Mouse (Mus musculus): ENCODE measurements around the gene Gm28047.

The Gm28047 gene

GRCm38 (mm10) chr15:102513004-102513403, 111.9 kb downstream of the Gm28047 start:
- no peak for DNase-seq

- no peak for DNase-seq
These were observed 112.4 kb downstream of the Gm28047 start for GRCm38 (mm10) chr15:102512471-102512870.

GRCm38 (mm10) chr15:102512010-102512409, 112.9 kb downstream of the Gm28047 start:
- DNase-seq = no peak

GRCm38 (mm10) chr15:102511285-102511833, 113.5 kb downstream of the Gm28047 start:
- DNase-seq = no peak

GRCm38 (mm10) chr15:102510590-102511284, 114.1 kb downstream of the Gm28047 start:
- peak; percentile 85 for DNase-seq

GRCm38 (mm10) chr15:102510110-102510509, 114.8 kb downstream of the Gm28047 start:
- DNase-seq = no peak

DNA sequence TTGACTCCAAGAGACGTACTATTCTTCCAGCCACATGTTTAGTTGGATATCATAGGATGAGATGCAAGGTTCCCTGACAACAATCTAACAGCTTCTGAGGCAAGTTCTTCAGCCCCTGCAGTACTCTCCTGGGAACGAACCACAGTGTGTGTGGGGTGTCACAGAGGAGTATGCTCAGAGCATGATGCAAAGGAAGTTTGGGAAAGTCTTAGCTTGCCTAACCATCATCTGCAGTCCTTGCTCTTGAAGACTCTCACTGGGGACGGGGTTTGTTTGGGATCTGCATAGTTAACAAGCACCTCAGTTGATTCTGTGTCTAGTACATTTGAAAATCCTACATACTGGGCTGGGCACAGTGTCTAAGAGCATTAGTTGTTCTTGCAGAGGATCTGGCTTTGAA, 116.5 kb downstream of the Gm28047 start:
- no peak for DNase-seq

DNA sequence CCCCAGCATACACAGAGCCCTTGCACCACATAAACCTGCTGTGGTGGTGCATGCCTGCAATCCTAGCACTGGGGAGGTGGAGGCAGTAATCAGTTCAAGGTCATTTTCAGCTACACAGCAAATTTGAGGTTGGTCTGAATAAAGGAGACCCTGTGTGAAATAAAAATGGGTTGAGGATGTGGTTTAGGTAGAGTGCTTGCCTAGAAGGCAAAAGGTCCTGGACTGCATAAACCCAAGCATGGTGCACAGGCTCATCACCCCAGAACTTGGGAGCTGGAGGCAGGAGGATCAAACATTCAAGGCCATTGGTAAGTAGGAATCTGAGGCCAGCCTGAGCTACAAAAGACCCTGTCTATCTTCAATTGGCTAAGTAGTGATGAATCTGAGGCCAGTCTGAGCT, 117.3 kb downstream of the Gm28047 start:
- no peak for DNase-seq

GRCm38 (mm10) chr15:102506864-102507263, 118.0 kb downstream of the Gm28047 start:
- DNase-seq = no peak

GRCm38 (mm10) chr15:102506464-102506830, 118.4 kb downstream of the Gm28047 start:
- no peak for DNase-seq

DNA sequence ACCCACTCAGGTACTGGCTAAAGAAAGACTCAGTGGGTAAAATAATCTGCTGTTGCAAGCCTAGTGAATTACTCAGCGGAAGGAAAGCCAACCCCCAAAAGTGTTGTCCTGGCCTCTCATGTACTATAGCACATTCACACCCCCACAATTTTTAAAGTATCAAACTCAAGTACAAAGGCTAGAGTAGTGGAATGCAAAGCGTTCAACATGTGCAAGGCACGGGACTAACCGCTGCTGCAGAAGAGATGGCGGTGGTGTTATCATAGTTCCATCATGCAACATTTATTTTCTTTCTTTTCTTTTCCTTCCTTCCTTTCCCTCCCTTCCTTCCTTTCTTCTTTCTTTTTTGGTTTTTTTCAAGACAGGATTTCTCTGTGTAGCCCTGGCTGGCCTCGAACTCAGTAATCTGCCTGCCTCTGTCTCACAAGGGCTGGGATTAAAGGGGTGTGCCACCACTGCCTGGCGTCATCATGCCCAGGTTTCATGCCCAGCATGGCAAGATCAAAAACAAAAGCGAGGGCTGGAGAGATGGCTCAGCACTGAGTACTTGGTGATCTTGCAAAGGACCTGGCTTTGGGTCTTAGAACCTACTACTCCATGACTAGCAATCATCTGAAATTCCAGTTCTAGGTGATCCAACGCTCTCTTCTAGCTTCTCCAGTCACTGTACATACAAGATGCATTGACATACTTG, 119.0 kb downstream of the Gm28047 start:
- DNase-seq = no peak

DNA sequence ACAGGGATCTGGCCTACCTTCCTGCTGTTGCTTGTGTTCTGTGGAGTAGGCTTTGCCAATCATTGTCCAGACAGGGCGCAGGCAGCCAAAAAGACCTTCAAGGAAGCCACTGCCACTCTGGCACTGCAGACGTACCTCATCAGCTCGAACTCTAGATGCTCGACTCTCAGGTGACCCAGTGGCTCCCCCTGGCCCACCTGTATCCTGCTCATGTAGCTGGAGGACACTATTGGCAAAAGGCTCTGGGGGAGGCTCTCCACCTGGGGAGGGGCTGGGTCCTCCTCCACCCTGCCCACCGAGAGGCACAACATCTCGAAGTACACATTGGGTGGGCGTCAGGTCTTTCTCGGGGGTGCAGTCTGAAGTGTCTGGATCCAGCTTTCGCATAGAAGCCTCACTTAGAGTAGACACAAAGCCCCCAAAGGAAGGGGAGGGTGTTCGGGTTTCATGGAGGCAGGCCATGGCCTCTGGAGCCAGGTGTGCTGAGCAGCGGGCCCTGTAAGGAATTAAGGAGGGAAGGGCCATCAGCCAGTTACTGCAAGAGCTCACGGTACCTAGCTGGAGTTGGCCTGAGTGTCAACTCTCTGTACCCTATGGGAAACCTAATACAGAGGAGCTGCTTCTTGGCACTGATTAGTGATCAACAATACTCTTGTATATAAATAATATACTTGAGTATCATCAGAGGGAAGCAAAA, 119.6 kb downstream of the Gm28047 start:
- DNase-seq = no peak

DNA sequence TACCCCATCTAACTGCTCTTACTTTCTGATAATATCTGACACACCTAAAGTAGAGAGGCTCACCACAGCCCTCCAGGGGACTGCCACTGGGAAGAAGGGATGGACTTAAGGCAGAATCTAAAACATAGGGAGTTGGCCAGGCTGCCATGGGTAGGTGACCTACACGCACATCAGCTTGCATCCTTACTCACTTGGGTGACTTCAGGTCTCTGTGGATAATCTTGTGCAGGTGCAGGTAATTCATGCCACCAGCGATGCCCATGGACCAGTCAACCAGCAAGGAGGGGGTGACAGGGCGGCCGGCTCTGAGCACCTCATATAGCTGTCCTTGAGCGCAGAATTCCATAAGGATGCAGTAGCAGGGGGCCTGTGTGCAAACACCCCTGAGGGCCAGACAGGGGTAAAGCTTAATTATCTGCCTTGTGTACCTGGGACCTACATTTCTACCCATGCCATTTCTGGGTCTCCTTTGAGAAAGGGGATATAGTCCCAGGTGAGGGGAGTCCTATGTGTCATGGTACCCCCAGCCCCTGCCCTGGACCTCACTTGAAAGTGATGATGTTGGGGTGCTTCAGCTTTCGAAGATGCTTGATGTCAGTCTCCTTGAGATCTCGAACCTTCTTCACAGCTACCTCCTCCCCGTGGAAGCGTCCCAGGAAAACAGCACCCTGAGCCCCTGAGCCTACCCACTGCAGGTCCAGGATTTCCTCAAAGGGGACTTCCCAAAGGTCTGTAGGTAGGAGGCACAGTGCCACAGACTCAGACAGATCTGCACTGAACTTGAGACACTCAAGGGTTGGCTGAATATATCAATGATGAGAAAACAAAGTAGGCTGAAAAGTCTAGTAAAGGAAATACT, 120.7 kb downstream of the Gm28047 start:
- no peak for DNase-seq

DNA sequence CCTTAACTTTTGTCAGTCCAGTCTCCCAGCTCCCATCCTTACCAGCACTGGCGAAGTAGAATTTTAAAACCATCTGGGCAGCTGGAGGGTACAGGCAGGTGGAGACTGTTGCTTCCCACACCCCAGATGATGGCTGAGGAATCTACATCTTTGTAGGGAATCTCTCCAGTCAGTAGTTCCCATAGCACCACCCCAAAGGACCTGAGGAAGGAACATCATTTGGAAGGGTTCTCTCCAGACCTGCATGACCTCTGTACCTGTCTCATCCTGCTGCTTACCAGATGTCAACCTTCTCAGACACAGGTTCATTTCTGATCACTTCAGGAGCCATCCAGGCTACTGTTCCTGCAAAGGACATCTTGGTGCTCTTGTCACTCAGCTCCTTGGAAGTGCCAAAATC, 121.4 kb downstream of the Gm28047 start, which contains the start of gene Gm10337:
Gm10337 (plus strand) TSS at position 276 of the 400 bp plus-strand sequence.
- DNase-seq = no peak

GRCm38 (mm10) chr15:102502254-102502840, 122.5 kb downstream of the Gm28047 start:
- no peak for DNase-seq

- DNase-seq = no peak
These were observed 123.6 kb downstream of the Gm28047 start for GRCm38 (mm10) chr15:102501084-102501814.

DNA sequence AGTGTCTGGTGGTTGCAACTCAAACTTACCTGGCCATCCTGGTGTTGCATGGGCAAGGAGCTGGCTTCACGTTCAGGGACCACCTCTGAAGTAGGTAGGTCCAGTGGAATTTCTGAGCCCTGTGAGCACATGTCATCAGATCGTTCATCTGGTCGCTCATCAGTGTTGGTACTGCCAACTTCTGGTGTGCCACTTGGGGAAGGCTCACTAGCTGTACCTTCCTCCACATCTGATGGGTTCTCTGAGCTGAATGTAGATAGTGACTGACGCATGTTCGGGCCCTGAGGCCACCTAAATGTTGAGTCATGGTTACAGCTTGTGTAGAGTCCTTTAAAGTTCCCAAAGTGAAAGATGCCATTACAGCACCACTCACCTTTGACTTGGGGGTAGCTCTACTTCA, 124.4 kb downstream of the Gm28047 start:
- no peak for DNase-seq

DNA sequence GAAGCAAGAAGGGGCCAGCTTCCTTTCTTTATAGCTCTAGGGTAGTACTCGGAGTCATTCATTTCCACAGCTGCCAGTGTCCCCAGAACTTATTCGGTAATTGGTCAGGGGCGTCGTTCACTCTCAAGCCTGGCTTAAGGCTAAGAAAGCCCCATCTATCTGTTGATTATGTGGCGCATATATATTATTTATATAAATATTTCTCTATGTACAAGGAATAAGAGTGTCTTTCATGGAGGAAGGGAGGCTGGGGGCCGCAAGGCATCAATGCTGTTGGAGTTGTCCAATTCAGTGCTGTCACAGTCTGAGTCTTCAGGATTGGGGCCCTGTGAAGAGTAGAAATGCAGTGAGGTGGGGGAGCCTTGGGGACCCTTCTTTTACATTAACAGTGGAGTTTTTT, 125.0 kb downstream of the Gm28047 start:
- no peak for DNase-seq

DNA sequence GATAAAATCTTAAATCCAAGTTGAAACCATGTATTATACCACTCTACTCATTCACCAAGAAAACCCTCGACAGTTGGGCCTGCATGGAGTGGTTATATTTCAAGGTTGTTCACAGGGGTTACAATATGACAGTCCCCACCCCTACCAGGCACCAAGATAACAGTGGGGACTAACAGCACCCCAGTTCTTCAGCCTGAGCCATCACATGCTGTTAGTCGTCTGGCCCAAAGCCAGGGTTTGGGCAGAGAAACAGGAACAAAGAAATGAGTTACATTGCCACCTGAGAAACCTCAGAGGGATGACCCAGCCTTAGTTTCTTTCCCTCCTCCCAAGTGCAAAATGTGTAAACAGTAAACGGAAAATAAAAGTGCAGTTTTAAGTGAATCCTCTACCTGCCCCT, 125.5 kb downstream of the Gm28047 start:
- no peak for DNase-seq

DNA sequence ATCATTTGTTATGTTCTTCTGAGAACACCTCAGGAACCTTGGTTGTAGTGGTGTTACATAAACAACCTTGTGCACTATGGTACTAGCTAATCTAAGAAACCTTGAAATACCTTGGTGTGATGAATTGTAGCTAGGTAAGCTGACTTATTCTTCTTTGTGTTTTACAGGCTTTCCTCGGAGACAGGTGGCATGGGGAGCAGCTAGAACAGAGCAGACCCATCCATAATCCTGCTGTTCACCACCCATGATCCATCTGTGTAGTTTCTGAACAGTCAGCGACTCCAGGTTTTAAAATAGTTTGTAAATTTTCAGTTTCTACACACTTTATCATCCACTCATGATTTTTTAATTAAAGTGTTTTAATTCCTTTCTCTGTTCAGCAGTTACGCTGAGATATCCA, 126.5 kb downstream of the Gm28047 start:
- DNase-seq = no peak

DNA sequence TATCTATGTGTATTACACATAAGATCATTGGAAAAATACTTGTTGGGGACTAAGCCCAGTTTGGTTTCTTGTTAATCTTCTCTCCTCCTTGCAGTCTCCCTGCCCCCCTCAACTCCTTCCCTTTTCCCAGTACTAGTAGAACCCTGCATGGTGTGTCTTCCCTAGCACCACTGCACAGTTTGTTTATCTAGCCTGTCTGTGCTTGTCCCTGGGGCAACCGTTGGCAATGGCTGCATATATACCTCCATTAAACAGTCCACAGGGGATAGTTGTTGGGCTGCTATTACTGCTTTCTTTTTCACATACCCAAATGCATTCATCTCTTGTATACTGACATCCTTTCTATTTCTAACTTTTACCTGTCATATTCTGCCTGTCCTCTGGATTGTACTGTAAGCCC, 137.2 kb downstream of the Gm28047 start:
- no peak for DNase-seq

DNA sequence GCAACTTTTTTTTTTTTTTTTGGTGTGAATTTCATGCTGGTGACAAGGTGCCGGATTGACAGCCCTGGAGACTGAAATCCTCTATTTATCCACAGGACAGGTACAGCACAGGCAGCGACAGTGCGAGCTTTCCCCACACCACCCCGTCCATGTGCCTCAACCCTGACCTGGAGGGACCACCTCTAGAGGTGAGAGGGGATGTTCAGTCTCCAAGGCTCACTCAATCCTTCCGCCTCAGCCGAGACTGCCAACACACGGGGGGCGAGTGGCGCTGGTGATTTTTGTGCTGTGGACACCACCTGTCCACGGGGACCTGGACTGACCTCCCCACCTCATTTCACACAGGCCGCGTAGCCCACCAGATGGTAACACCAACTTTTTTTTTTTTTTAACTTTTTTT, 139.0 kb downstream of the Gm28047 start:
- DNase-seq = no peak

Data from right cerebral cortex, adult 18-20 months (tissue).